Mouse (Mus musculus) CH12.LX (cell line): Measurements from ENCODE around the gene Nipbl.
A peak's percentile ranks its signal among the peaks of the same experiment; 100 is the strongest.

Experiments
- CTCF ChIP-seq, 2 experiments: IDR thresholded peaks in 1 of 2; conservative IDR thresholded peaks in 1 of 2; 2 replicates each; pipeline ENCODE4 v1.5.1; 2011 to 2012; ENCODE audit warnings: low read depth in 2 of 2, low read length in 2 of 2, improper control_type of control experiment in 1 of 2, inconsistent platforms in 1 of 2, mild to moderate bottlenecking in 1 of 2, moderate library complexity in 1 of 2
- E2F4 ChIP-seq: IDR thresholded peaks from 2 replicates; pipeline ENCODE4 v1.6.1; 2011; ENCODE audit warnings: low read depth, low read length, improper control_type of control experiment; ENCODE audit not compliant: insufficient replicate concordance
- POLR2A ChIP-seq: IDR thresholded peaks from 2 replicates; pipeline ENCODE4 v1.6.1; 2011; ENCODE audit warnings: low read depth, mild to moderate bottlenecking, improper control_type of control experiment, low read length
- TBP ChIP-seq: conservative IDR thresholded peaks from 2 replicates; pipeline ENCODE4 v1.6.1; 2011; ENCODE audit warnings: low read depth, low read length, improper control_type of control experiment
- ZMIZ1 ChIP-seq: IDR thresholded peaks from 2 replicates; pipeline ENCODE4 v1.6.1; 2012; ENCODE audit warnings: low read depth, mild to moderate bottlenecking, inconsistent platforms, low read length, improper control_type of control experiment

GRCm38 (mm10) chr15:8443926-8444889, at the start of gene Nipbl:
- TF ChIP-seq ZMIZ1 (no peak), POLR2A (peak; percentile 43), CTCF (conservative IDR thresholded peaks at IDR 0.05 in 1 of 2, IDR thresholded peaks at IDR 0.05 in 1 of 2; ENCODE audit: low read depth in 2 of 2, low read length in 2 of 2) (no peak), E2F4 (no peak), TBP (0 out of 2 replicates have a peak, but pooled peaks have one; percentile 60)
